Mouse (Mus musculus): ENCODE measurements around the gene Tlr3.

DNA sequence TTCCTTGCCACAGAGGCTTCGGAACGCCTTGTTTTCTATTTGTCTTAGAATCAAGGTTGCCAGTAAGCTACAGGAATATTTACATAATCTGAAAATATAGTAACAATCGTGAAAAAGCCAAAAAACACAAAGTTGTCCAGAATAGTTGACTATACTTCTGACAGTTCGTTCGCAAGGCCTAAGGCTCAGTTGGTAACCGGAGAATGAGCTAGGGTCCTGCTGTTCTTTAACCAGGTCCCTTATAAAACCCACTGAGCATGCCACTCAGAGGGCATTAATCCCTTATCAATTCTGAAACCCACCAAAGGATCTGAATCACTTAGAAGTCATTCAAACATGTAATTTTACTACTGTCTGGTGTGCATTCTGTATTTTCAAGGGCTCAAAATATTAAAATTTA, 55.1 kb downstream of the Tlr3 start:
- TF ChIP-seq CTCF (IDR thresholded peaks at IDR 0.05; ENCODE audit: borderline replicate concordance, control insufficient read depth, extremely low read depth, insufficient read depth, low read length, poor library complexity), result no peak
- no peak for TF ChIP-seq POLR2A (IDR thresholded peaks at IDR 0.05; ENCODE audit: control insufficient read depth, extremely low read depth, insufficient read depth, low read length, poor library complexity)
